Mouse (Mus musculus) liver, adult 2 months (tissue): Measurements from ENCODE around the gene Ifitm3.

ENCODE experiments used
- CTCF ChIP-seq: fragments of 200-500 bp; IDR thresholded peaks from 2 replicates; pipeline ENCODE4 v1.5.1; 2011; ENCODE audit warnings: low read depth, low read length, control low read depth
- POLR2A ChIP-seq: fragments of 200-500 bp; IDR thresholded peaks from 2 replicates; pipeline ENCODE4 v1.6.1; 2011; ENCODE audit warnings: low read length, control low read depth; ENCODE audit not compliant: insufficient read depth; ENCODE audit errors: extremely low read depth

GRCm38 (mm10) chr7:140966921-140967320 is 43.6 kb downstream of the Ifitm3 start, which contains the start of gene Ifitm1:
- no peak for TF ChIP-seq POLR2A
- no peak for TF ChIP-seq CTCF
